ENCODE assay signal across 8 mouse cellular contexts in genomic region chr11:50326302-50326966, GRCm38 (mm10). TPM values are rescaled to one million over a fixed set of nuclear protein-coding genes. Genes with fewer than 3 reads are reported as not detected.
A peak's percentile ranks its signal among the peaks of the same experiment; 100 is the strongest.
DNase-seq lines count a peak whose midpoint lies in the region; ATAC-seq and TF ChIP-seq lines count a peak whose summit lies in the region.

No protein-coding gene starts in this region.

- peak overlapping the region; percentile 98 for H3K27ac ChIP-seq in left cerebral cortex, adult 2 months
- H3K27ac ChIP-seq in hindbrain, embryonic 15.5 days (replicated peaks), result peak overlapping the region; percentile 94
- peak overlapping the region; percentile 76 for H3K27ac ChIP-seq in neural tube, embryonic 12.5 days

- H3K4me2 ChIP-seq in hindbrain, embryonic 15.5 days, result peak overlapping the region; percentile 82
- peak overlapping the region; percentile 60 for H3K4me2 ChIP-seq in neural tube, embryonic 12.5 days (replicated peaks)

- no peak for TF ChIP-seq CTCF in left cerebral cortex, adult 2 months (IDR thresholded peaks at IDR 0.05)

- no peak for ATAC-seq in hindbrain, embryonic 15.5 days (ENCODE audit: low FRiP score, low read depth)
- ATAC-seq in neural tube, embryonic 12.5 days (ENCODE audit: low FRiP score, low read depth), result no peak

- H3K36me3 ChIP-seq in hindbrain, embryonic 15.5 days, result no peaks in the 10 kb centered on the region
- H3K36me3 ChIP-seq in neural tube, embryonic 12.5 days, result no peaks in the 10 kb centered on the region; the same call in 1 of the 2 replicates

- 5% methylated on average over 7 of the region's 7 CpGs for WGBS in hindbrain, embryonic 15.5 days
- WGBS in neural tube, embryonic 12.5 days, result 7% methylated on average over 7 of the region's 7 CpGs

- H3K27me3 ChIP-seq in hindbrain, embryonic 15.5 days, result no peaks in the 10 kb centered on the region
- no peaks in the 10 kb centered on the region for H3K27me3 ChIP-seq in neural tube, embryonic 12.5 days (replicated peaks)

- H3K9ac ChIP-seq in hindbrain, embryonic 15.5 days, result peak overlapping the region; percentile 74
- H3K9ac ChIP-seq in neural tube, embryonic 12.5 days, result peak overlapping the region; percentile 79

- no peak for DNase-seq in left cerebral cortex, adult 2 months (ENCODE audit: extremely low spot score in 1 of 2, low spot score in 2 of 2)
- no peak for DNase-seq in left cerebral cortex, postnatal 4 days
- peak; percentile 17 for DNase-seq in c-Kit-negative CD71-positive TER-119-positive erythroid progenitor cells, embryonic 14.5 days (ENCODE audit: low read depth, low spot score)
- DNase-seq in thymus, postnatal 14 days, result no peak
- DNase-seq in left cerebral cortex, adult 8-10 months (ENCODE audit: low spot score in 2 of 2), result no peak
- no peak for DNase-seq in urinary bladder, postnatal 4 days (ENCODE audit: low spot score in 2 of 2)

- intact Hi-C loops in left cerebral cortex, adult 2 months (cut with DNase I), result loop anchor here (5.0 kb wide), 1 partner anchor 51 kb away; the partner anchor contains the start of gene Hnrnph1
- intact Hi-C loops in left cerebral cortex, postnatal 4 days (cut with DNase I), result no loop called here

- H3K4me1 ChIP-seq in hindbrain, embryonic 15.5 days (replicated peaks), result peaks cover 35% of the 10 kb centered on the region
- peaks cover 24% of the 10 kb centered on the region for H3K4me1 ChIP-seq in neural tube, embryonic 12.5 days

- peak overlapping the region; percentile 77 for H3K4me3 ChIP-seq in left cerebral cortex, adult 2 months
- H3K4me3 ChIP-seq in hindbrain, embryonic 15.5 days, result peak overlapping the region; percentile 77
- H3K4me3 ChIP-seq in neural tube, embryonic 12.5 days, result peak overlapping the region; percentile 92

- H3K9me3 ChIP-seq in hindbrain, embryonic 15.5 days, result no peaks in the 10 kb centered on the region
- H3K9me3 ChIP-seq in neural tube, embryonic 12.5 days, result no peaks in the 10 kb centered on the region

RNA-seq across cellular contexts. Expression of gene Canx, which starts 1.0 kb away (rescaled TPM):
- total RNA-seq in left cerebral cortex, adult 2 months (2021), result 100 to 1,000 TPM; 387 to 418 TPM
- 100 to 1,000 TPM; 377 to 394 TPM for total RNA-seq in left cerebral cortex, postnatal 4 days (2021)
- polyA plus RNA-seq in hindbrain, embryonic 15.5 days (2015; fragmentation: Nextera tagmentation; extraction: Ambion mirVana), result 281 and 284 TPM in 2 replicates
- polyA plus RNA-seq in neural tube, embryonic 12.5 days (2016; fragmentation: Nextera tagmentation; extraction: Ambion mirVana), result 277 and 291 TPM in 2 replicates
- total RNA-seq in left cerebral cortex, adult 8-10 months (2022), result 100 to 1,000 TPM; 371 to 437 (median 413) TPM

RNA-seq across cellular contexts. Expression of gene Cby3, which starts 27.8 kb away (rescaled TPM):
- not detected for total RNA-seq in left cerebral cortex, adult 2 months (2021)
- total RNA-seq in left cerebral cortex, postnatal 4 days (2021), result not detected
- polyA plus RNA-seq in hindbrain, embryonic 15.5 days (2015; fragmentation: Nextera tagmentation; extraction: Ambion mirVana), result 1.1 and 1.8 TPM in 2 replicates
- polyA plus RNA-seq in neural tube, embryonic 12.5 days (2016; fragmentation: Nextera tagmentation; extraction: Ambion mirVana), result 0.31 TPM in 1 of 2 replicates, not detected in the other
- total RNA-seq in left cerebral cortex, adult 8-10 months (2022), result not detected

RNA-seq across cellular contexts. Expression of gene Maml1, which starts 34.3 kb away (rescaled TPM):
- total RNA-seq in left cerebral cortex, adult 2 months (2021), result 10 to 100 TPM; 11.1 to 11.5 TPM
- 10 to 100 TPM; 11.9 to 12.5 TPM for total RNA-seq in left cerebral cortex, postnatal 4 days (2021)
- 3.2 and 3.6 TPM in 2 replicates for polyA plus RNA-seq in hindbrain, embryonic 15.5 days (2015; fragmentation: Nextera tagmentation; extraction: Ambion mirVana)
- polyA plus RNA-seq in neural tube, embryonic 12.5 days (2016; fragmentation: Nextera tagmentation; extraction: Ambion mirVana), result 6.4 and 7.3 TPM in 2 replicates
- 10 to 100 TPM in 3 of 4 experiments, 1 to 10 TPM in 1; 9.9 to 11.1 (median 10.6) TPM for total RNA-seq in left cerebral cortex, adult 8-10 months (2022)

RNA-seq across cellular contexts. Expression of gene Hnrnph1, which starts 50.4 kb away (rescaled TPM):
- 100 to 1,000 TPM; 272 to 274 TPM for total RNA-seq in left cerebral cortex, adult 2 months (2021)
- 100 to 1,000 TPM; 508 to 515 TPM for total RNA-seq in left cerebral cortex, postnatal 4 days (2021)
- 418 and 450 TPM in 2 replicates for polyA plus RNA-seq in hindbrain, embryonic 15.5 days (2015; fragmentation: Nextera tagmentation; extraction: Ambion mirVana)
- 635 and 665 TPM in 2 replicates for polyA plus RNA-seq in neural tube, embryonic 12.5 days (2016; fragmentation: Nextera tagmentation; extraction: Ambion mirVana)
- 100 to 1,000 TPM; 180 to 274 (median 221) TPM for total RNA-seq in left cerebral cortex, adult 8-10 months (2022)
